In genomic region chr11:31976137-31976536, GRCm38 (mm10) we compare ENCODE assay signal across 29 mouse cellular contexts. TPM values are rescaled to one million over a fixed set of nuclear protein-coding genes. Genes with fewer than 3 reads are reported as not detected.
"Had no signal": no experiment of that assay in that cellular context is flagged by ENCODE, and none has a peak within 500 bp of the region (broad histone marks: within the 10 kb centered on the region; RNA-seq: fewer than 3 reads in every experiment).

No protein-coding gene starts in this region.

- H3K36me3 ChIP-seq: hindbrain, embryonic 10.5 days; hindbrain, embryonic 12.5 days; kidney, embryonic 15.5 days; limb, embryonic 10.5 days; limb, embryonic 12.5 days had no signal

- H3K4me1 ChIP-seq: hindbrain, embryonic 12.5 days; limb, embryonic 10.5 days; limb, embryonic 12.5 days had no signal

- H3K4me3 ChIP-seq: gastrocnemius, adult 2 months; heart, adult 2 months; hindbrain, embryonic 10.5 days; hindbrain, embryonic 12.5 days; kidney, embryonic 15.5 days; left cerebral cortex, adult 2 months; limb, embryonic 10.5 days; limb, embryonic 12.5 days had no signal

- H3K9ac ChIP-seq: hindbrain, embryonic 12.5 days; hindbrain, embryonic 14.5 days; kidney, embryonic 15.5 days; limb, embryonic 12.5 days had no signal

- ATAC-seq: hindbrain, embryonic 16.5 days; inflammation-experienced regulatory T-cells, adult 6 months had no signal

- H3K9me3 ChIP-seq: limb, embryonic 10.5 days had no signal

- H3K27ac ChIP-seq: gastrocnemius, adult 2 months; heart, adult 2 months; hindbrain, embryonic 10.5 days; hindbrain, embryonic 12.5 days; hindbrain, embryonic 14.5 days; kidney, embryonic 15.5 days; kidney, postnatal 0 days; left cerebral cortex, adult 2 months; limb, embryonic 10.5 days; limb, embryonic 12.5 days had no signal

- H3K27me3 ChIP-seq: hindbrain, embryonic 12.5 days; kidney, embryonic 15.5 days; limb, embryonic 12.5 days had no signal

- H3K4me2 ChIP-seq: heart, embryonic 11.5 days; hindbrain, embryonic 12.5 days; hindbrain, embryonic 14.5 days; kidney, embryonic 15.5 days; limb, embryonic 12.5 days; liver, embryonic 11.5 days had no signal

- DNase-seq: gastrocnemius, adult 2 months; gastrocnemius, postnatal 10 days; gastrocnemius, postnatal 25 days; heart, adult 2 months; heart, postnatal 10 days; heart, postnatal 4 days; kidney, adult 11 months; kidney, adult 2 months; kidney, adult 9 months; kidney, postnatal 14 days; kidney, postnatal 36 days; layer of hippocampus, adult 9-11 months; layer of hippocampus, postnatal 36 days; liver had no signal

RNA-seq across cellular contexts. Expression of gene 4930524B15Rik, which starts 10.7 kb away (rescaled TPM):
- polyA plus RNA-seq: heart, adult 2 months; heart, embryonic 14.5 days; heart, embryonic 16.5 days; inflammation-experienced regulatory T-cells, adult 6 months; kidney, adult 2 months; large intestine, adult 2 months; limb, embryonic 12.5 days; liver, embryonic 11.5 days had no signal
